Mouse (Mus musculus) liver, embryonic 14.5 days (tissue): ENCODE data around the gene Ccdc6.

Experiments
- CTCF ChIP-seq: IDR thresholded peaks from 2 replicates; pipeline ENCODE4 v1.5.1; 2016; ENCODE audit warnings: antibody characterized with exemption, low read depth, control low read depth
- EP300 ChIP-seq: IDR thresholded peaks from 2 replicates; pipeline ENCODE4 v1.6.1; 2016; ENCODE audit warnings: antibody characterized with exemption, low read depth

- TF ChIP-seq CTCF (no peak), EP300 (no peak)
Measured at GRCm38 (mm10) chr10:70180727-70181126, 83.8 kb downstream of the Ccdc6 start.
